Mouse (Mus musculus): ENCODE results near the gene Med22. TPM values are rescaled to one million over a fixed set of nuclear protein-coding genes. Genes with fewer than 3 reads are reported as not detected.
"Not testable (repeated sequence)": the region's sequence is repeated elsewhere in the genome, so short reads cannot be mapped to it uniquely, and the experiment has no call there.

Med22 gene
- total RNA-seq, 2 experiments from 2014 or later = 0.84 to 2.6 TPM

GRCm38 (mm10) chr2:26895898-26896297 is 14.6 kb downstream of the Med22 start:
- ATAC-seq (replicated peaks; ENCODE audit: low FRiP score, poor library complexity, severe bottlenecking) = no peak

- ATAC-seq (replicated peaks; ENCODE audit: low FRiP score, poor library complexity, severe bottlenecking) = not testable (repeated sequence)
These were observed 24.3 kb downstream of the Med22 start for GRCm38 (mm10) chr2:26886170-26886569.

- not testable (repeated sequence) for ATAC-seq (replicated peaks; ENCODE audit: low FRiP score, poor library complexity, severe bottlenecking)
These were observed 24.9 kb downstream of the Med22 start for GRCm38 (mm10) chr2:26885541-26885940.

GRCm38 (mm10) chr2:26878571-26878970 is 31.9 kb downstream of the Med22 start:
- ATAC-seq (replicated peaks; ENCODE audit: low FRiP score, poor library complexity, severe bottlenecking) = no peak

- ATAC-seq (replicated peaks; ENCODE audit: low FRiP score, poor library complexity, severe bottlenecking) = no peak
These were observed 39.8 kb downstream of the Med22 start for GRCm38 (mm10) chr2:26870666-26871065.

- ATAC-seq (replicated peaks; ENCODE audit: low FRiP score, poor library complexity, severe bottlenecking) = no peak
These were observed 45.6 kb downstream of the Med22 start, which contains the start of gene Abo for GRCm38 (mm10) chr2:26864879-26865278. Gene Abo (minus strand): TSS chr2:26864979.

GRCm38 (mm10) chr2:26862856-26863255 is 47.6 kb downstream of the Med22 start:
- no peak for ATAC-seq (replicated peaks; ENCODE audit: low FRiP score, poor library complexity, severe bottlenecking)

Other genes starting within 250 kb of the Med22 start
- not detected in 2 replicates for gene Lcn4, start 239.4 kb downstream of the Med22 start, total RNA-seq (2015; ENCODE audit: low replicate concordance)
- gene Lcn4, start 239.4 kb downstream of the Med22 start, total RNA-seq (2017; ENCODE audit: low replicate concordance) = not detected in 2 replicates
- gene Abo, start 45.7 kb downstream of the Med22 start, total RNA-seq (2015; ENCODE audit: low replicate concordance) = not detected in 2 replicates
- gene Abo, start 45.7 kb downstream of the Med22 start, total RNA-seq (2017; ENCODE audit: low replicate concordance) = not detected in 2 replicates
- gene Surf6, start 7.8 kb downstream of the Med22 start, total RNA-seq (2015; ENCODE audit: low replicate concordance) = 1.4 and 2.1 TPM in 2 replicates
- 3.5 and 6.3 TPM in 2 replicates for gene Surf6, start 7.8 kb downstream of the Med22 start, total RNA-seq (2017; ENCODE audit: low replicate concordance)
- 717 and 721 TPM in 2 replicates for gene Rpl7a, start 87 bp upstream of the Med22 start, total RNA-seq (2015; ENCODE audit: low replicate concordance)
- 417 and 478 TPM in 2 replicates for gene Rpl7a, start 87 bp upstream of the Med22 start, total RNA-seq (2017; ENCODE audit: low replicate concordance)
- gene Surf2, start 5.7 kb upstream of the Med22 start, total RNA-seq (2015; ENCODE audit: low replicate concordance) = 6.5 and 7.1 TPM in 2 replicates
- 5.3 and 11.8 TPM in 2 replicates for gene Surf2, start 5.7 kb upstream of the Med22 start, total RNA-seq (2017; ENCODE audit: low replicate concordance)
- gene Surf1, start 5.9 kb upstream of the Med22 start, total RNA-seq (2015; ENCODE audit: low replicate concordance) = 41.1 and 42.3 TPM in 2 replicates
- gene Surf1, start 5.9 kb upstream of the Med22 start, total RNA-seq (2017; ENCODE audit: low replicate concordance) = 13.5 and 16.5 TPM in 2 replicates
- 16.6 and 38.6 TPM in 2 replicates for gene Surf4, start 23.3 kb upstream of the Med22 start, total RNA-seq (2015; ENCODE audit: low replicate concordance)
- gene Surf4, start 23.3 kb upstream of the Med22 start, total RNA-seq (2017; ENCODE audit: low replicate concordance) = 14.9 and 17.2 TPM in 2 replicates
- not detected in 2 replicates for gene Stkld1, start 23.4 kb upstream of the Med22 start, total RNA-seq (2015; ENCODE audit: low replicate concordance)
- gene Stkld1, start 23.4 kb upstream of the Med22 start, total RNA-seq (2017; ENCODE audit: low replicate concordance) = not detected in 2 replicates
- 21.8 and 27.4 TPM in 2 replicates for gene Rexo4, start 53.7 kb upstream of the Med22 start, total RNA-seq (2015; ENCODE audit: low replicate concordance)
- 28.0 and 58.3 TPM in 2 replicates for gene Rexo4, start 53.7 kb upstream of the Med22 start, total RNA-seq (2017; ENCODE audit: low replicate concordance)
- gene Adamts13, start 62.7 kb upstream of the Med22 start, total RNA-seq (2015; ENCODE audit: low replicate concordance) = not detected in 2 replicates
- not detected in 2 replicates for gene Adamts13, start 62.7 kb upstream of the Med22 start, total RNA-seq (2017; ENCODE audit: low replicate concordance)
- 4.0 and 6.7 TPM in 2 replicates for gene Cacfd1, start 99.2 kb upstream of the Med22 start, total RNA-seq (2015; ENCODE audit: low replicate concordance)
- gene Cacfd1, start 99.2 kb upstream of the Med22 start, total RNA-seq (2017; ENCODE audit: low replicate concordance) = 1.1 and 2.1 TPM in 2 replicates
- 1.4 TPM in 1 of 2 replicates, not detected in the other for gene Slc2a6, start 117.3 kb upstream of the Med22 start, total RNA-seq (2015; ENCODE audit: low replicate concordance)
- 0.68 and 2.2 TPM in 2 replicates for gene Slc2a6, start 117.3 kb upstream of the Med22 start, total RNA-seq (2017; ENCODE audit: low replicate concordance)
- not detected in 2 replicates for gene Mymk, start 161.5 kb upstream of the Med22 start, total RNA-seq (2015; ENCODE audit: low replicate concordance)
- not detected in 2 replicates for gene Mymk, start 161.5 kb upstream of the Med22 start, total RNA-seq (2017; ENCODE audit: low replicate concordance)
- not detected in 2 replicates for gene Adamtsl2, start 168.7 kb upstream of the Med22 start, total RNA-seq (2015; ENCODE audit: low replicate concordance)
- not detected in 2 replicates for gene Adamtsl2, start 168.7 kb upstream of the Med22 start, total RNA-seq (2017; ENCODE audit: low replicate concordance)
- not detected in 2 replicates for gene Fam163b, start 231.8 kb upstream of the Med22 start, total RNA-seq (2015; ENCODE audit: low replicate concordance)
- not detected in 2 replicates for gene Fam163b, start 231.8 kb upstream of the Med22 start, total RNA-seq (2017; ENCODE audit: low replicate concordance)